Mouse (Mus musculus) heart, postnatal 0 days (tissue): ENCODE results near the gene Cfap70. TPM values are rescaled to one million over a fixed set of nuclear protein-coding genes. Genes with fewer than 3 reads are reported as not detected.

Source experiments
- ATAC-seq: fragments of 200-750 bp; cut with Nextera tagmentation; 2 replicates; pipeline ENCODE4 v1.8.0; 2017; ENCODE audit warnings: low read depth, moderate number of reproducible peaks, moderate library complexity; ENCODE audit not compliant: insufficient read depth
- DNase-seq: peaks from one replicate; pipeline ENCODE4 v3.0.0-alpha.2; 2016; ENCODE audit warnings: low spot score
- H3K27ac ChIP-seq: fragments of 300-500 bp; sonication (generic); 2 replicates; pipeline ENCODE4 v1.5.1; 2014; ENCODE audit warnings: low read depth, mild to moderate bottlenecking
- H3K27me3 ChIP-seq: fragments of 300-500 bp; sonication (generic); 2 replicates; pipeline ENCODE4 v1.6.1; 2014; ENCODE audit warnings: low read length, mixed read lengths; ENCODE audit not compliant: control insufficient read depth, insufficient read depth
- H3K36me3 ChIP-seq: fragments of 300-500 bp; sonication (generic); replicated peaks from 2 replicates; pipeline ENCODE4 v1.6.1; 2014; ENCODE audit warnings: low read length, mixed read lengths; ENCODE audit not compliant: control insufficient read depth, insufficient read depth
- H3K4me1 ChIP-seq: fragments of 300-500 bp; sonication (generic); 2 replicates; pipeline ENCODE4 v1.6.1; 2014; ENCODE audit warnings: antibody characterized with exemption; ENCODE audit not compliant: control insufficient read depth, insufficient read depth
- H3K4me2 ChIP-seq: fragments of 300-500 bp; sonication (generic); 2 replicates; pipeline ENCODE4 v1.6.1; 2014; ENCODE audit warnings: low read depth, mild to moderate bottlenecking, low read length, moderate library complexity
- H3K4me3 ChIP-seq: fragments of 300-500 bp; sonication (generic); 2 replicates; pipeline ENCODE4 v1.5.1; 2014; ENCODE audit warnings: low read depth, low read length
- H3K9ac ChIP-seq: fragments of 300-500 bp; sonication (generic); replicated peaks from 2 replicates; pipeline ENCODE4 v1.6.1; 2014; ENCODE audit warnings: low read depth, low read length, mixed read lengths
- H3K9me3 ChIP-seq: fragments of 300-500 bp; sonication (generic); replicated peaks from 2 replicates; pipeline ENCODE4 v1.6.1; 2016; ENCODE audit warnings: low read length; ENCODE audit not compliant: control insufficient read depth
- CTCF ChIP-seq: IDR thresholded peaks from 2 replicates; pipeline ENCODE4 v1.5.1; 2016; ENCODE audit warnings: antibody characterized with exemption, control low read depth, low read depth
- EP300 ChIP-seq: IDR thresholded peaks from 2 replicates; pipeline ENCODE4 v1.6.1; 2016; ENCODE audit warnings: antibody characterized with exemption, low read depth
- WGBS: fragments of 180-500 bp; shearing (Covaris S2); extraction: QIAGEN DNeasy Blood & Tissue Kit; methylation state at CpG from one replicate; pipeline ENCODE4 v1.1.7; 2014; 5-methylcytosine and 5-hydroxymethylcytosine counted together
- polyA plus RNA-seq: library from polyadenylated mRNA; unstranded; fragments of >200 nt; fragmentation: Nextera tagmentation; extraction: Ambion mirVana; gene quantifications from 2 replicates; pipeline ENCODE4 v1.2.1, GENCODE M21; 2015
- total RNA-seq: library from RNA; depleted of rRNA; stranded (reverse); fragments of >200 nt; gene quantifications from 2 replicates; pipeline ENCODE4 v1.2.3, GENCODE M21; 2014; ENCODE audit warnings: low replicate concordance; rRNA removed

Cfap70 gene
- total and polyA plus RNA-seq, 2 experiments from 2014 or later, result 0.38 TPM; not detected in 1

- 87% methylated on average over 4 of the region's 4 CpGs for WGBS
- Histone ChIP-seq H3K4me3 (no peak overlapping the region), H3K4me1 (no peaks in the 10 kb centered on the region), H3K27me3 (no peaks in the 10 kb centered on the region), H3K9ac (no peak overlapping the region), H3K27ac (no peak overlapping the region), H3K4me2 (no peak overlapping the region), H3K36me3 (peaks cover 88% of the 10 kb centered on the region), H3K9me3 (no peaks in the 10 kb centered on the region)
- DNase-seq (no peak), ATAC-seq (no peak)
- TF ChIP-seq EP300, result no peak
- no peak for TF ChIP-seq CTCF
Observed at GRCm38 (mm10) chr14:20363230-20363629, 88.8 kb downstream of the Cfap70 start.

GRCm38 (mm10) chr14:20347991-20348541, 104.0 kb downstream of the Cfap70 start, which contains the start of the genes Ecd and Fam149b:
TSS of gene Ecd (minus strand) at chr14:20348121.
TSS of gene Fam149b (plus strand) at chr14:20348162.
- peak within 1 kb of the TSS; percentile 86 for H3K4me2 ChIP-seq
- H3K27ac ChIP-seq, result peak within 1 kb of the TSS; percentile 97
- under 1% methylated on average over 42 of the region's 42 CpGs for WGBS
- H3K4me3 ChIP-seq, result peak within 1 kb of the TSS; percentile 88
- ATAC-seq, result peak; percentile 98
- H3K36me3 ChIP-seq, result peaks cover 26% of the 10 kb centered on the region
- H3K4me1 ChIP-seq, result peaks cover 14% of the 10 kb centered on the region
- peak within 1 kb of the TSS; percentile 93 for H3K9ac ChIP-seq
- no peaks in the 10 kb centered on the region for H3K9me3 ChIP-seq
- H3K27me3 ChIP-seq, result no peaks in the 10 kb centered on the region
- TF ChIP-seq CTCF (peak; percentile 42), EP300 (peak; percentile 13; the same call in 1 of the 2 replicates)
- peak; percentile 96 for DNase-seq

GRCm38 (mm10) chr14:20347441-20347990, 104.5 kb downstream of the Cfap70 start:
- Histone ChIP-seq H3K36me3 (peaks cover 25% of the 10 kb centered on the region), H3K9me3 (no peaks in the 10 kb centered on the region), H3K4me1 (peaks cover 14% of the 10 kb centered on the region), H3K4me3 (peak overlapping the region; percentile 88), H3K9ac (peak overlapping the region; percentile 93), H3K27me3 (no peaks in the 10 kb centered on the region), H3K4me2 (peak overlapping the region; percentile 86), H3K27ac (peak overlapping the region; percentile 97)
- peak; percentile 34 for DNase-seq
- WGBS, result 5% methylated on average over 15 of the region's 15 CpGs
- ATAC-seq, result peak; percentile 36
- TF ChIP-seq CTCF (no peak), EP300 (no peak)

GRCm38 (mm10) chr14:20345885-20346284, 106.1 kb downstream of the Cfap70 start:
- 78% methylated on average over 9 of the region's 9 CpGs for WGBS
- H3K36me3 ChIP-seq, result peaks cover 26% of the 10 kb centered on the region
- no peak overlapping the region for H3K27ac ChIP-seq
- TF ChIP-seq CTCF (no peak), EP300 (no peak)
- H3K9me3 ChIP-seq, result no peaks in the 10 kb centered on the region
- ATAC-seq (no peak), DNase-seq (no peak)
- no peak overlapping the region for H3K4me2 ChIP-seq
- no peak overlapping the region for H3K9ac ChIP-seq
- no peaks in the 10 kb centered on the region for H3K27me3 ChIP-seq
- H3K4me3 ChIP-seq, result no peak overlapping the region
- peaks cover 14% of the 10 kb centered on the region for H3K4me1 ChIP-seq

Other genes with a start within 250 kb of the Cfap70 start
- gene Kcnk16, start 183.0 kb downstream of the Cfap70 start, total RNA-seq, result not detected in 2 replicates
- not detected in 2 replicates for gene Kcnk16, start 183.0 kb downstream of the Cfap70 start, polyA plus RNA-seq
- gene Nudt13, start 157.5 kb downstream of the Cfap70 start, total RNA-seq, result 15.0 and 17.0 TPM in 2 replicates
- gene Nudt13, start 157.5 kb downstream of the Cfap70 start, polyA plus RNA-seq, result 13.2 and 14.2 TPM in 2 replicates
- 19.1 and 38.5 TPM in 2 replicates for gene Ecd, start 104.1 kb downstream of the Cfap70 start, total RNA-seq
- 23.2 and 24.3 TPM in 2 replicates for gene Ecd, start 104.1 kb downstream of the Cfap70 start, polyA plus RNA-seq
- 43.7 and 49.4 TPM in 2 replicates for gene Fam149b, start 104.1 kb downstream of the Cfap70 start, total RNA-seq
- 16.5 and 19.1 TPM in 2 replicates for gene Fam149b, start 104.1 kb downstream of the Cfap70 start, polyA plus RNA-seq
- 20.6 and 41.9 TPM in 2 replicates for gene Dnajc9, start 63.3 kb downstream of the Cfap70 start, total RNA-seq
- gene Dnajc9, start 63.3 kb downstream of the Cfap70 start, polyA plus RNA-seq, result 41.4 and 44.7 TPM in 2 replicates
- 67.4 and 79.3 TPM in 2 replicates for gene Mrps16, start 58.6 kb downstream of the Cfap70 start, total RNA-seq
- 122 and 127 TPM in 2 replicates for gene Mrps16, start 58.6 kb downstream of the Cfap70 start, polyA plus RNA-seq
- gene Anxa7, start 27.9 kb upstream of the Cfap70 start, total RNA-seq, result 93.4 and 108 TPM in 2 replicates
- 37.5 and 39.3 TPM in 2 replicates for gene Anxa7, start 27.9 kb upstream of the Cfap70 start, polyA plus RNA-seq
- 0.99 TPM in 1 of 2 replicates, not detected in the other for gene Mss51, start 44.7 kb upstream of the Cfap70 start, total RNA-seq
- gene Mss51, start 44.7 kb upstream of the Cfap70 start, polyA plus RNA-seq, result 0.16 and 0.20 TPM in 2 replicates
- gene Ppp3cb, start 94.3 kb upstream of the Cfap70 start, total RNA-seq, result 22.7 and 27.1 TPM in 2 replicates
- gene Ppp3cb, start 94.3 kb upstream of the Cfap70 start, polyA plus RNA-seq, result 23.2 and 25.5 TPM in 2 replicates
- gene Usp54, start 188.8 kb upstream of the Cfap70 start, total RNA-seq, result 8.8 and 29.8 TPM in 2 replicates
- gene Usp54, start 188.8 kb upstream of the Cfap70 start, polyA plus RNA-seq, result 2.8 and 3.0 TPM in 2 replicates
- gene Myoz1, start 204.3 kb upstream of the Cfap70 start, total RNA-seq, result 17.7 and 25.0 TPM in 2 replicates
- 11.5 and 13.0 TPM in 2 replicates for gene Myoz1, start 204.3 kb upstream of the Cfap70 start, polyA plus RNA-seq
- gene Synpo2l, start 216.1 kb upstream of the Cfap70 start, total RNA-seq, result 190 and 249 TPM in 2 replicates
- gene Synpo2l, start 216.1 kb upstream of the Cfap70 start, polyA plus RNA-seq, result 96.8 and 104 TPM in 2 replicates
- gene Sec24c, start 222.1 kb upstream of the Cfap70 start, total RNA-seq, result 71.2 and 91.6 TPM in 2 replicates
- 42.6 and 42.9 TPM in 2 replicates for gene Sec24c, start 222.1 kb upstream of the Cfap70 start, polyA plus RNA-seq
- gene Fut11, start 242.7 kb upstream of the Cfap70 start, total RNA-seq, result 11.1 and 14.2 TPM in 2 replicates
- gene Fut11, start 242.7 kb upstream of the Cfap70 start, polyA plus RNA-seq, result 11.4 and 11.9 TPM in 2 replicates